ENCODE assay signal across 19 mouse cellular contexts in genomic region chr1:20986378-20987056, GRCm38 (mm10). TPM values are rescaled to one million over a fixed set of nuclear protein-coding genes. Genes with fewer than 3 reads are reported as not detected.
DNase-seq lines count a peak whose midpoint lies in the region; ATAC-seq and TF ChIP-seq lines count a peak whose summit lies in the region.
"Had no signal": no experiment of that assay in that cellular context is flagged by ENCODE, and none has a peak within 500 bp of the region (broad histone marks: within the 10 kb centered on the region; RNA-seq: fewer than 3 reads in every experiment).

No protein-coding gene starts in this region.

- TF ChIP-seq CTCF in gastrocnemius, adult 2 months (IDR thresholded peaks at IDR 0.05): no peak

- peak; percentile 53; the same call in 1 of the 2 replicates for ATAC-seq in midbrain, embryonic 11.5 days (ENCODE audit: low FRiP score)
- no peak for ATAC-seq in midbrain, embryonic 16.5 days
- peak; percentile 61 for ATAC-seq in common myeloid progenitor, adult 5-6 weeks (replicated peaks; ENCODE audit: low read depth, poor library complexity, severe bottlenecking)
- peak; percentile 49 to 58 for ATAC-seq in hematopoietic stem cell, adult 5-6 weeks (replicated peaks in 1 of 2; ENCODE audit: insufficient read depth in 1 of 2, low FRiP score in 2 of 2, low TSS enrichment in 1 of 2, low read depth in 1 of 2, poor library complexity in 2 of 2, severe bottlenecking in 2 of 2)
- ATAC-seq: Patski had no signal

- H3K9ac ChIP-seq in midbrain, embryonic 11.5 days (ENCODE audit: low read length): no peak overlapping the region
- no peak overlapping the region for H3K9ac ChIP-seq in midbrain, embryonic 16.5 days (ENCODE audit: low read depth, low read length)
- H3K9ac ChIP-seq: embryonic facial prominence, embryonic 12.5 days; heart, embryonic 13.5 days; hindbrain, embryonic 12.5 days; limb, embryonic 12.5 days; lung, embryonic 14.5 days; neural tube, embryonic 13.5 days had no signal

- H3K36me3 ChIP-seq in midbrain, embryonic 11.5 days (ENCODE audit: control insufficient read depth, insufficient read depth, low read length): no peaks in the 10 kb centered on the region
- no peaks in the 10 kb centered on the region for H3K36me3 ChIP-seq in midbrain, embryonic 16.5 days (ENCODE audit: control insufficient read depth, insufficient read depth, low read length)
- H3K36me3 ChIP-seq: embryonic facial prominence, embryonic 12.5 days; heart, embryonic 13.5 days; hindbrain, embryonic 12.5 days; limb, embryonic 12.5 days; neural tube, embryonic 13.5 days had no signal

- no peak for DNase-seq in midbrain, embryonic 11.5 days (ENCODE audit: low spot score, missing footprints)
- DNase-seq in thymus, postnatal 14 days: peak; percentile 39
- DNase-seq in gastrocnemius, adult 2 months: no peak
- no peak for DNase-seq in embryo, embryonic 10 days (ENCODE audit: low spot score)
- DNase-seq: cerebellum, adult 9-11 months; gastrocnemius, postnatal 10 days; lung, embryonic 14.5 days; retina, postnatal 1 day; spleen, adult 18-20 months had no signal

- H3K9me3 ChIP-seq in midbrain, embryonic 11.5 days (ENCODE audit: control insufficient read depth, low read length): no peaks in the 10 kb centered on the region
- no peaks in the 10 kb centered on the region for H3K9me3 ChIP-seq in midbrain, embryonic 16.5 days (replicated peaks; ENCODE audit: control insufficient read depth, low read length, poor library complexity, severe bottlenecking)
- H3K9me3 ChIP-seq: embryonic facial prominence, embryonic 12.5 days; heart, embryonic 13.5 days; hindbrain, embryonic 12.5 days; limb, embryonic 12.5 days; neural tube, embryonic 13.5 days had no signal

- intact Hi-C loops in gastrocnemius, adult 2 months (cut with DNase I): no loop called here

- no peak overlapping the region for H3K27ac ChIP-seq in midbrain, embryonic 11.5 days (ENCODE audit: low read depth, low read length)
- no peak overlapping the region for H3K27ac ChIP-seq in midbrain, embryonic 16.5 days (ENCODE audit: low read length)
- no peak overlapping the region for H3K27ac ChIP-seq in gastrocnemius, adult 2 months
- H3K27ac ChIP-seq: embryonic facial prominence, embryonic 12.5 days; heart, embryonic 13.5 days; hindbrain, embryonic 12.5 days; left cerebral cortex, adult 2 months; limb, embryonic 12.5 days; neural tube, embryonic 13.5 days had no signal

- WGBS in midbrain, embryonic 11.5 days: 74% methylated on average over 10 of the region's 10 CpGs
- 67% methylated on average over 10 of the region's 10 CpGs for WGBS in midbrain, embryonic 16.5 days

- no peaks in the 10 kb centered on the region for H3K4me1 ChIP-seq in midbrain, embryonic 11.5 days (ENCODE audit: control insufficient read depth, insufficient read depth, low read length)
- H3K4me1 ChIP-seq in midbrain, embryonic 16.5 days (ENCODE audit: control insufficient read depth, insufficient read depth, low read length): no peaks in the 10 kb centered on the region
- H3K4me1 ChIP-seq: embryonic facial prominence, embryonic 12.5 days; heart, embryonic 13.5 days; hindbrain, embryonic 12.5 days; limb, embryonic 12.5 days had no signal

- no peak overlapping the region for H3K4me2 ChIP-seq in midbrain, embryonic 11.5 days
- no peak overlapping the region for H3K4me2 ChIP-seq in midbrain, embryonic 16.5 days (ENCODE audit: low read length)
- H3K4me2 ChIP-seq: embryonic facial prominence, embryonic 12.5 days; heart, embryonic 13.5 days; hindbrain, embryonic 12.5 days; limb, embryonic 12.5 days; lung, embryonic 14.5 days; neural tube, embryonic 13.5 days had no signal

- H3K4me3 ChIP-seq in midbrain, embryonic 11.5 days (ENCODE audit: low read depth, low read length): no peak overlapping the region
- H3K4me3 ChIP-seq in midbrain, embryonic 16.5 days (ENCODE audit: low read depth, low read length): no peak overlapping the region
- H3K4me3 ChIP-seq in gastrocnemius, adult 2 months: no peak overlapping the region
- H3K4me3 ChIP-seq: embryonic facial prominence, embryonic 12.5 days; heart, embryonic 13.5 days; hindbrain, embryonic 12.5 days; left cerebral cortex, adult 2 months; limb, embryonic 12.5 days; neural tube, embryonic 13.5 days had no signal

- H3K27me3 ChIP-seq in midbrain, embryonic 11.5 days (ENCODE audit: control insufficient read depth, insufficient read depth, low read length): no peaks in the 10 kb centered on the region
- H3K27me3 ChIP-seq in midbrain, embryonic 16.5 days (ENCODE audit: control insufficient read depth, insufficient read depth, low read depth, low read length): no peaks in the 10 kb centered on the region
- H3K27me3 ChIP-seq: embryonic facial prominence, embryonic 12.5 days; heart, embryonic 13.5 days; hindbrain, embryonic 12.5 days; limb, embryonic 12.5 days; neural tube, embryonic 13.5 days; Patski had no signal

RNA-seq across cellular contexts. Expression of gene Efhc1, which starts 35.1 kb away (rescaled TPM):
- 2.5 and 2.6 TPM in 2 replicates for polyA plus RNA-seq in midbrain, embryonic 11.5 days (2014; fragmentation: Nextera tagmentation; extraction: Ambion mirVana)
- 2.0 and 2.5 TPM in 2 replicates for polyA plus RNA-seq in midbrain, embryonic 16.5 days (2015; fragmentation: Nextera tagmentation; extraction: Ambion mirVana)
- 0.73 TPM in 1 of 2 replicates, not detected in the other for total RNA-seq in common myeloid progenitor, adult 5-6 weeks (2017)
- total RNA-seq in hematopoietic stem cell, adult 5-6 weeks (2017): 0.79 TPM in 1 of 2 replicates, not detected in the other
- total RNA-seq in gastrocnemius, adult 2 months (2021): under 1 TPM; 0.18 to 0.50 TPM
